Mouse (Mus musculus) ZHBTc4 (cell line): ENCODE measurements around the gene 4930404N11Rik.
A peak's percentile ranks its signal among the peaks of the same experiment; 100 is the strongest.

Source experiments
- DNase-seq: peaks from one replicate; pipeline ENCODE4 v3.0.0-alpha.2; 2011; ENCODE audit warnings: low read depth, low spot score

Gene 4930404N11Rik

GRCm38 (mm10) chr10:81401521-81402226 lies 36.1 kb upstream of the 4930404N11Rik start:
- peak; percentile 94 for DNase-seq

GRCm38 (mm10) chr10:81401205-81401520 lies 35.5 kb upstream of the 4930404N11Rik start:
- DNase-seq, result peak; percentile 76

GRCm38 (mm10) chr10:81400371-81401204 lies 35.0 kb upstream of the 4930404N11Rik start:
- DNase-seq, result no peak

GRCm38 (mm10) chr10:81399798-81400308 lies 34.2 kb upstream of the 4930404N11Rik start:
- DNase-seq, result no peak

- no peak for DNase-seq
These were observed 33.7 kb upstream of the 4930404N11Rik start for GRCm38 (mm10) chr10:81399296-81399695.

GRCm38 (mm10) chr10:81396749-81397148 lies 31.1 kb upstream of the 4930404N11Rik start:
- no peak for DNase-seq

GRCm38 (mm10) chr10:81395865-81396264 lies 30.2 kb upstream of the 4930404N11Rik start:
- no peak for DNase-seq

- DNase-seq, result peak; percentile 85
These were observed 29.5 kb upstream of the 4930404N11Rik start for GRCm38 (mm10) chr10:81395127-81395526.

- no peak for DNase-seq
These were observed 27.9 kb upstream of the 4930404N11Rik start for GRCm38 (mm10) chr10:81393456-81394063.

- DNase-seq, result no peak
These were observed 27.2 kb upstream of the 4930404N11Rik start, which contains the start of gene Smim24 for GRCm38 (mm10) chr10:81392781-81393185. TSS of gene Smim24 (plus strand) at chr10:81393051.

- no peak for DNase-seq
These were observed 26.7 kb upstream of the 4930404N11Rik start for GRCm38 (mm10) chr10:81392270-81392669.

GRCm38 (mm10) chr10:81390678-81390965 lies 25.0 kb upstream of the 4930404N11Rik start:
- no peak for DNase-seq

- DNase-seq, result peak; percentile 71
These were observed 24.4 kb upstream of the 4930404N11Rik start for GRCm38 (mm10) chr10:81389801-81390677.

GRCm38 (mm10) chr10:81389373-81389772 lies 23.8 kb upstream of the 4930404N11Rik start:
- no peak for DNase-seq

GRCm38 (mm10) chr10:81388505-81389055 lies 23.0 kb upstream of the 4930404N11Rik start, which contains the start of gene Gm48552:
TSS of gene Gm48552 (plus strand) at chr10:81389005.
- DNase-seq, result no peak

- no peak for DNase-seq
These were observed 22.1 kb upstream of the 4930404N11Rik start for GRCm38 (mm10) chr10:81387716-81388115.

- peak; percentile 64 for DNase-seq
These were observed 20.1 kb upstream of the 4930404N11Rik start for GRCm38 (mm10) chr10:81385603-81386306.

- no peak for DNase-seq
These were observed 19.0 kb upstream of the 4930404N11Rik start for GRCm38 (mm10) chr10:81384605-81384982.

- DNase-seq, result peak; percentile 100
These were observed 18.4 kb upstream of the 4930404N11Rik start, which contains the start of the genes Dohh and Gm48551 for GRCm38 (mm10) chr10:81383802-81384604. TSS of gene Dohh (plus strand) at chr10:81384428. TSS of gene Gm48551 (plus strand) at chr10:81384466.
